Mouse (Mus musculus) forebrain, postnatal 0 days (tissue): ENCODE data around the gene Plcd1. TPM values are rescaled to one million over a fixed set of nuclear protein-coding genes. Genes with fewer than 3 reads are reported as not detected.

ENCODE experiments used
- ATAC-seq: fragments of 200-750 bp; cut with Nextera tagmentation; 2 replicates; pipeline ENCODE4 v1.8.0; 2017; ENCODE audit warnings: mild to moderate bottlenecking, moderate library complexity
- DNase-seq: peaks from one replicate; pipeline ENCODE4 v3.0.0-alpha.2; 2015
- H3K27ac ChIP-seq: fragments of 300-500 bp; sonication (generic); 2 replicates; pipeline ENCODE4 v1.5.1; 2014; ENCODE audit warnings: low read depth, mild to moderate bottlenecking, antibody characterized with exemption, low read length, moderate library complexity, mixed read lengths
- H3K27me3 ChIP-seq: fragments of 300-500 bp; sonication (generic); 2 replicates; pipeline ENCODE4 v1.6.1; 2014; ENCODE audit warnings: mild to moderate bottlenecking, low read length, mixed read lengths; ENCODE audit not compliant: insufficient read depth
- H3K36me3 ChIP-seq: fragments of 300-500 bp; sonication (generic); 2 replicates; pipeline ENCODE4 v1.6.1; 2014; ENCODE audit warnings: mild to moderate bottlenecking, moderate library complexity; ENCODE audit not compliant: insufficient read depth
- H3K4me1 ChIP-seq: fragments of 300-500 bp; sonication (generic); 2 replicates; pipeline ENCODE4 v1.6.1; 2014; ENCODE audit warnings: antibody characterized with exemption; ENCODE audit not compliant: insufficient read depth
- H3K4me2 ChIP-seq: fragments of 300-500 bp; sonication (generic); 2 replicates; pipeline ENCODE4 v1.6.1; 2014; ENCODE audit warnings: low read depth, mild to moderate bottlenecking, moderate library complexity
- H3K4me3 ChIP-seq: fragments of 300-500 bp; sonication (generic); 2 replicates; pipeline ENCODE4 v1.5.1; 2014; ENCODE audit warnings: low read depth, low read length, mixed read lengths
- H3K9ac ChIP-seq: fragments of 300-500 bp; sonication (generic); 2 replicates; pipeline ENCODE4 v1.6.1; 2014; ENCODE audit warnings: mild to moderate bottlenecking
- H3K9me3 ChIP-seq: fragments of 300-500 bp; sonication (generic); 2 replicates; pipeline ENCODE4 v1.6.1; 2016; ENCODE audit warnings: low read length
- CTCF ChIP-seq: sonication (generic); IDR thresholded peaks from 2 replicates; pipeline ENCODE4 v1.5.1; 2016; ENCODE audit warnings: antibody characterized with exemption, control low read depth, low read depth
- WGBS: fragments of 180-500 bp; shearing (Covaris S2); extraction: QIAGEN DNeasy Blood & Tissue Kit; methylation state at CpG from one replicate; pipeline ENCODE4 v1.1.7; 2014; 5-methylcytosine and 5-hydroxymethylcytosine counted together
- microRNA-seq, 2 experiments: library from miRNA; unstranded; fragments of <30 nt; microRNA quantifications; one replicate each; pipeline ENCODE4; 2016
- polyA plus RNA-seq: library from polyadenylated mRNA; unstranded; fragments of >200 nt; fragmentation: Nextera tagmentation; extraction: Ambion mirVana; gene quantifications from 2 replicates; pipeline ENCODE4 v1.2.1, GENCODE M21; 2015
- total RNA-seq: library from RNA; depleted of rRNA; stranded (reverse); fragments of >200 nt; gene quantifications from 2 replicates; pipeline ENCODE4 v1.2.3, GENCODE M21; 2014; rRNA removed

Plcd1 gene
- total and polyA plus RNA-seq, 2 experiments from 2014 or later: 11.3 to 16.1 TPM

DNA sequence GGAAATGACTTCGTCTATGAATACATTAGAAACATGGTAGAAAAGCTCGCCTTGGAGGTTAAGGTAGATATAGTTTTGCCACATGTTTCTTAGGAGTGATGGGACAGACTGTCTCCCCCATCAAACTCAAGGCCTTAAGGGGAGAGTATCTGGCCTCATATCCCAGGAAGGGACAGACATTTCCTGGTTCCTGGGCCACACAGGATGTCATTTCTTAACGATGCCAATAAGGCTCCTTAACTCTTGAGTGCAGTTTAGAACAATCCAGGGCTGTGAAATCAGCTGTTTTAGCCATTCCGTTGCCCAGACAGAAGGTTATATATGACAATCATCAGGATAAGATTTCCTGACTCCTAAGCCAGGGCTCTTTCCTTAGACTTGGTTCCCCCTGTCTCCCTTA, 62.3 kb downstream of the Plcd1 start:
- WGBS: 88% methylated on average over 4 of the region's 4 CpGs
- no peaks in the 10 kb centered on the region; the same call in 1 of the 2 replicates for H3K36me3 ChIP-seq
- peaks cover 14% of the 10 kb centered on the region; the same call in 1 of the 2 replicates for H3K4me1 ChIP-seq
- ATAC-seq: no peak
- H3K9me3 ChIP-seq: no peaks in the 10 kb centered on the region
- no peaks in the 10 kb centered on the region for H3K27me3 ChIP-seq
- H3K4me2 ChIP-seq: no peak overlapping the region
- H3K9ac ChIP-seq: no peak overlapping the region
- no peak for DNase-seq
- TF ChIP-seq CTCF: no peak
- no peak overlapping the region for H3K4me3 ChIP-seq
- no peak overlapping the region for H3K27ac ChIP-seq

DNA sequence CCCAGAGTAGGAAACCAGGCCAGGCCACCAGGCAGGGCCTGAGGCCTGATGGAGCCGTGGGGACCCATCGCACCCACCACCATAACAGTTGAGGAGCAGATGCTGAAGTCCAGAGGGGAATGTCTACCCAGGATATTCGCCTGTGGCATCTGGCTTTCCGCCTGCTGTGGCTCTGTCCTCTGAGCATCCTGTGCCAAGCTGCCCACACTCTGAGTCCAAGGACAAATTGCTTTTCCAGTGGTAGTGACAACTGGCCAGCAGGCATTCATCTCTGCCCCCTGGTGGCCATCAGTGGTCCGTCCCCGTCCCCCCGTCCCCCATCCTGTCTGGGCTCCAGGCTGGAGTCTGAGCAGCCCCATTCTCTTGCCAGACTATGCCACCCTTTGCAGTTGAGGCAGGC, 63.7 kb downstream of the Plcd1 start:
- ATAC-seq (peak; percentile 21; the same call in 1 of the 2 replicates), DNase-seq (peak; percentile 52)
- no peaks in the 10 kb centered on the region; the same call in 1 of the 2 replicates for H3K36me3 ChIP-seq
- WGBS: 53% methylated on average over 7 of the region's 7 CpGs
- H3K27ac ChIP-seq: no peak overlapping the region
- no peak overlapping the region for H3K4me2 ChIP-seq
- no peaks in the 10 kb centered on the region for H3K27me3 ChIP-seq
- no peak overlapping the region for H3K9ac ChIP-seq
- no peaks in the 10 kb centered on the region for H3K9me3 ChIP-seq
- peak; percentile 75 for TF ChIP-seq CTCF
- no peak overlapping the region for H3K4me3 ChIP-seq
- H3K4me1 ChIP-seq: peaks cover 14% of the 10 kb centered on the region; the same call in 1 of the 2 replicates

DNA sequence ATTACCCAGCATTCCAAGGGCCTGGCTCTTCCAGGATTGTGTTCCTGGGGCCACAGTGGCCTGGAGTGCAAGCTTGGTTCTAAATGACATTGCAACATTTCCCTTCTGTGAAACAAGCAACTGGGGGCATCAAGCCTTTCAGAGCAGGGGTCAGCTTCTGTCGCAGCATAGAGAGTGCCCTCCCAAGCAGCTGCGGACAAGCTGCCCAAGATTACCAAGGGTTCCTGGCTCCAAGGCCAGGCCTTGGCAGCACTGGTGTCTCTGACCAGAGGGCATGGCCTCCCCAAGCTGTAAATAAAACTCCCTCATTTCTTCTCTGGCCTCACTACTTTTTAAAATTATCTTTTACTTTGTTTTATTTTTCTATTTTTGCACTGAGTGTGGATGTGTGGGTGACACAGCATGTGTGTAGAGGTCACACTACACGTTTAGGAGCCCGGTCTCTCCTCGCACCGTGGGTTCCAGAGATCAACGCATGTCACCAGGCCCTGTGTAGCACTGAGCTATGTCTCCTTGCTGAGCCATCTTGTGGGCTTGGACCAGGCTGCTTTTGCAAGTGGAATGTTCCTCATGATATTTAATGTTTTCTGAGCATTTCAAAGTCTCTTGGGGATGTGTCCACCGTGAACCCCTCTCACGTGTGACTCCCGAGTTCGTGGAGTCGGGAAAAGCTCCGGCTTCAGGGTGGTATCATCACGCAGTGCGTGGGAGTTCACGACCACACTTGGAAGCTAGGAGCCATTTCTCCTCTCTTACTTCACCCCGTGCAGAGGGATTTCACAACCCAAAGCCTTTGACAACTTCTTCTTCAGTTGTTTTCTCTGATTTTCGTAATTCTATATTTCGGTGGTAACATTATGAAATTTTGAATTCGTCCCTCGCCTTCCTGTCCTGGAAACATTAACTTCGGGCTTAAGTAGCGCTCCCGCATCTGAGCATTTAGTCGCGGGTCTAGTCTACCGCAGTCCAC, 64.8 kb downstream of the Plcd1 start:
- H3K9me3 ChIP-seq: no peaks in the 10 kb centered on the region
- WGBS: 96% methylated on average over 27 of the region's 27 CpGs
- ATAC-seq (no peak), DNase-seq (no peak)
- no peak overlapping the region for H3K9ac ChIP-seq
- H3K4me2 ChIP-seq: no peak overlapping the region
- no peak for TF ChIP-seq CTCF
- no peaks in the 10 kb centered on the region for H3K27me3 ChIP-seq
- H3K4me1 ChIP-seq: peaks cover 9% of the 10 kb centered on the region; the same call in 1 of the 2 replicates
- H3K36me3 ChIP-seq: no peaks in the 10 kb centered on the region; the same call in 1 of the 2 replicates
- H3K27ac ChIP-seq: no peak overlapping the region
- no peak overlapping the region for H3K4me3 ChIP-seq

DNA sequence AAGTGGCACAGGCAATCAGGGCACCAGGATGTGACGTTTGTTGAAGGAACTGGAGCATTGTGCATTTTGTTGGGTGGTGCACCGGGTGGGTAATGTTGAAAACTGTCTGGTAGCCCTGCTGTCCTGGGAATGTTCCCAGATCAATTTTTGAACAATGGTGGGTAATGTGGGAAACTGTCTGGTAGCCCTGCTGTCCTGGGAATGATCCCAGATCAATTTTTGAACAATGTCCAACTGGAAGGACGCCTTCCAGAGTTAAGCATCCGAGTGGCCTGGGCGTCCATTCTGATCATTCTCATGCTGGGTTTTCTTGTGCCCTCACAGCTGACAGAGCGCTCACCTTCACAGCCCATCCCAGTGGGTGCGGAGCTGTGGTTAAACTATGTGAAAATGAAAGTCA, 66.0 kb downstream of the Plcd1 start:
- Histone ChIP-seq H3K4me3 (no peak overlapping the region), H3K4me2 (no peak overlapping the region), H3K9me3 (no peaks in the 10 kb centered on the region), H3K27me3 (no peaks in the 10 kb centered on the region), H3K36me3 (no peaks in the 10 kb centered on the region; the same call in 1 of the 2 replicates), H3K4me1 (no peaks in the 10 kb centered on the region), H3K9ac (no peak overlapping the region), H3K27ac (no peak overlapping the region)
- no peak for TF ChIP-seq CTCF
- 72% methylated on average over 7 of the region's 7 CpGs for WGBS
- DNase-seq: no peak
- ATAC-seq: no peak

DNA sequence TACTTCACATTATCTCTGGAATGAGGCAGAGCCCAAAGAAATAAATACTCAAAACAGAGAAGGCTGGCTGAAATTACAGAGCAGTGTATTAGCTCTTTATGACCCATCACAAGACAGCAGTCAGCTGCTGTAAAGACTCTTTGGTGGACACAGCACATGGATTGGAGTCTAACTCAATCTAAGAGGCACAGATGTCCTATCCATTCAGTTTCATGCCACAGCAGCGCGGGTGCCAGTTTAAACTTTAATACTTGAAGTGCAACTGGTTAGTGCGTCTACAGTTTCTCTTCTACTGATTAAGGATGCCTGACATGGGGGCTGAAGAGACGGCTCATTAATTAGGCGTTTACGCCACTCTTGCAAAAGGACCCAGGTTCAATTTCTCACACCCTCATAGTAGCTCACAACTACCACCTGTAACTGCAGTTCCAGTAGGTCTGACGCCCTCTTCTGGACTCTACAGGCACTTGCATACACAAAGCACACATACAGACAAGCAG, 67.4 kb downstream of the Plcd1 start:
- Histone ChIP-seq H3K4me1 (no peaks in the 10 kb centered on the region), H3K4me2 (no peak overlapping the region), H3K27ac (no peak overlapping the region), H3K4me3 (no peak overlapping the region), H3K36me3 (no peaks in the 10 kb centered on the region; the same call in 1 of the 2 replicates), H3K9me3 (no peaks in the 10 kb centered on the region), H3K27me3 (no peaks in the 10 kb centered on the region), H3K9ac (no peak overlapping the region)
- no peak for DNase-seq
- ATAC-seq: no peak
- 82% methylated on average over 7 of the region's 7 CpGs for WGBS
- TF ChIP-seq CTCF: no peak

DNA sequence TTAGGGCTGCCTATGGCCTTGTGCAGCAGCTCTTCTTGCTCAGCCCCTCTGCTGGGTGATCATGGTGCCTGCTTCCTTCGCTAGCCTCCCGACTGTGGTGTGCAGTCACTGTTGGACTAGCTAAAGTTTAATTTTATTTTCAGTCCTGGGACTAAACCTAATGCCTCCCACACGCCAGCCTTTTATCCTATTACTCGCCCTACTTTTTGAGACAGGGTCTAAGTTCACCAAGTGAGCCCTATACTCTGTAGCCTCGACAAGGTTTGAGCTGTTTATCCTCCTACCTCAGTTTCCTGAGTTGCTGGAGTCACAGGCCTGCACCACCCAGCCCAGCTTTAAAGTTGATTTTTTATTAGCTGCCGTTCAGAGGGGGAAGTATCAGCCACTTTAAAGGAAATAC, 68.0 kb downstream of the Plcd1 start:
- H3K4me3 ChIP-seq: no peak overlapping the region
- H3K27me3 ChIP-seq: no peaks in the 10 kb centered on the region
- WGBS: 85% methylated on average over 6 of the region's 6 CpGs
- H3K4me2 ChIP-seq: no peak overlapping the region
- TF ChIP-seq CTCF: no peak
- no peak overlapping the region for H3K9ac ChIP-seq
- no peak overlapping the region for H3K27ac ChIP-seq
- no peaks in the 10 kb centered on the region for H3K9me3 ChIP-seq
- H3K4me1 ChIP-seq: no peaks in the 10 kb centered on the region
- no peak for ATAC-seq
- no peak for DNase-seq
- no peaks in the 10 kb centered on the region; the same call in 1 of the 2 replicates for H3K36me3 ChIP-seq

DNA sequence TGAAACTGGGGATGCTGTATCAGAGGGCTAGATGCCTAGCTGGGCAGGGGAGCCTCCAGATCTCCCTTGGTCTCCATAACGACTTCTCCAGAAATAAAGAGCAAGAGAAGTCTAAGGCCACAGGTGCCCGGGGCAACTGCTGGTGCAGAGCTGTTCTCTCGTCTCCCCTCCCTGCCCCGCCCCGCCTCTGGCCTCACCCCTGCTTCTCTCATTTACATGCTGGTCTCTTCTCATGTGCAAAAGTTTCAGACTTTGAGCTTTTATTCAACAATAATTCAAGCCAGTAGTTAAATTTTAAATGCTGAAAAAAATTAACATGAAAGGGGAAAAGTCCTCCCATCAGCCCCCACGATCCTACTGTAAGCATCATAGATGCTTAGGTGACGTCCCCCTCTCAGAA, 71.6 kb downstream of the Plcd1 start:
- DNase-seq: no peak
- Histone ChIP-seq H3K36me3 (peaks cover 11% of the 10 kb centered on the region; the same call in 1 of the 2 replicates), H3K4me1 (no peaks in the 10 kb centered on the region), H3K27ac (no peak overlapping the region), H3K9ac (no peak overlapping the region), H3K4me2 (no peak overlapping the region), H3K4me3 (no peak overlapping the region), H3K9me3 (no peaks in the 10 kb centered on the region), H3K27me3 (no peaks in the 10 kb centered on the region)
- 71% methylated on average over 7 of the region's 7 CpGs for WGBS
- ATAC-seq: no peak
- TF ChIP-seq CTCF: no peak

Small RNA genes lying within 50 kb of the gene (microRNA-seq; reads per million reads assigned to microRNA genes)
- 12.7 to 14.3 reads per million in 2 experiments for gene Mir26a-1

Other genes starting within 250 kb of the Plcd1 start
- gene Ctdspl, start 167.0 kb downstream of the Plcd1 start, total RNA-seq: 7.8 and 7.9 TPM in 2 replicates
- 1.9 and 4.6 TPM in 2 replicates for gene Ctdspl, start 167.0 kb downstream of the Plcd1 start, polyA plus RNA-seq
- 3.3 and 6.5 TPM in 2 replicates for gene Vill, start 40.7 kb downstream of the Plcd1 start, total RNA-seq
- 2.7 and 3.8 TPM in 2 replicates for gene Vill, start 40.7 kb downstream of the Plcd1 start, polyA plus RNA-seq
- gene Dlec1, start 9.0 kb upstream of the Plcd1 start, total RNA-seq: 0.85 and 2.0 TPM in 2 replicates
- gene Dlec1, start 9.0 kb upstream of the Plcd1 start, polyA plus RNA-seq: 0.40 and 0.42 TPM in 2 replicates
- 2.0 and 2.1 TPM in 2 replicates for gene Acaa1b, start 63.6 kb upstream of the Plcd1 start, total RNA-seq
- gene Acaa1b, start 63.6 kb upstream of the Plcd1 start, polyA plus RNA-seq: 2.2 and 2.7 TPM in 2 replicates
- gene Gm47289, start 65.7 kb upstream of the Plcd1 start, total RNA-seq: not detected in 2 replicates
- not detected in 2 replicates for gene Gm47289, start 65.7 kb upstream of the Plcd1 start, polyA plus RNA-seq
- gene Slc22a13, start 115.6 kb upstream of the Plcd1 start, total RNA-seq: not detected in 2 replicates
- not detected in 2 replicates for gene Slc22a13, start 115.6 kb upstream of the Plcd1 start, polyA plus RNA-seq
- 48.8 and 57.5 TPM in 2 replicates for gene Oxsr1, start 228.9 kb upstream of the Plcd1 start, total RNA-seq
- gene Oxsr1, start 228.9 kb upstream of the Plcd1 start, polyA plus RNA-seq: 7.2 and 8.8 TPM in 2 replicates
- 121 and 130 TPM in 2 replicates for gene Acaa1a, start 246.2 kb upstream of the Plcd1 start, total RNA-seq
- 81.8 and 86.6 TPM in 2 replicates for gene Acaa1a, start 246.2 kb upstream of the Plcd1 start, polyA plus RNA-seq
- gene Myd88, start 247.9 kb upstream of the Plcd1 start, total RNA-seq: 4.0 and 5.8 TPM in 2 replicates
- gene Myd88, start 247.9 kb upstream of the Plcd1 start, polyA plus RNA-seq: 5.2 and 5.3 TPM in 2 replicates